Mouse (Mus musculus): Measurements from ENCODE around the gene Ppig.

Ppig gene

DNA sequence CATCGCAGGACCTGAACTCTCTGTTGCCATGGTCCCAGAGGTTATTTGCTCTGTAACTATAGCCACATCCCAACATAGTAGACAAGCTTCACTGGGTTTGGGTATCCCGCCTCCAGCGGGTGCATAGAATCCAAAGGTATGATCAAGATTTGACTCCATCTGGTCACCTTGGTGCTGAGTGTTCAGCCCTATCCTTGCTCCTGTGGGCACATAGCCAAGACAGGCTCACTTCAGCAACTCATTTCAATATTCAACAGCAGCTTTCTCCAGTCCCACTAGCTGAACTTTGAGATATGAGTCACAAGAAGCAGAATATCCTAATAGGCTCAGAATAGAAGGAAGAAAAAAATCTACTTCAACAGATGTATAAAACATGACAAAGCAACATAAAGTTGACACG lies 41.0 kb downstream of the Ppig start:
- in situ Hi-C loops (cut with MboI, MseI) = no loop called here

DNA sequence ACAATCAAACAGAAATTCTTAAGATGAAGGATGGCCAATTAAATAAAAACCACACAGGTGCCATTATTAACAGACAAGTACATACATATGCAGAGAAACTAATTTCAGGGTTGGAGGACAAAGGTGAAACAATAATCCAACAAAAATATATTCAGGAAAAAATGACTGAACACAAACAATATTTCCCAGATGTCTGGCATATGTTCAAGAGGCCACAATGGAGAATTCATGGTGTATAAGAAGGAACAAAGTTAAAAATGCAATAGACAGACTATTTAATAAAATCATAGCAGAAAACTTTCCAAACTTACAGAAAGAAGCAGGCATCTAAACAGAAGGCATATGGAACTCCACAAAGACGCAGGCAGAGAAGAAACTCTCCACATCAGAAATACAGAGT lies 42.4 kb downstream of the Ppig start:
- in situ Hi-C loops (cut with MboI, MseI) = no loop called here

DNA sequence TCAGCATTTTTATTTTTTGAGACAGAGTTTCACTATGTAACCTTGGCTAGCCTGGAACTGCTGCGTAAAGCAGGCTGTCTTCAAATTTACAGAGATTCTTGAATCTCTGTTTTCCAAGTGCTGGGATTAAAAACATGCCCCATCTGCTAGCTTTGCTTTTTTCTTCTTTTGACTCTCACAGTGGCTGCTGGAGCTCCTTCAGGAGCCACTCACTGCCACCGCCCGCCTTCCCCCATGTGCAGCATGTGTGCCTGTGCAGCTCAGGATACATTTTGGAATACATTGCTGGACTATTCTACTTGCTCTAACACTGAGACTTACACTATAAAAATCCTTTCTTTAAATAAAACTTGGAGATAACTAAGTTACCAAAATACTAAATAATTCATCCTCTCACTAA lies 51.0 kb downstream of the Ppig start:
- in situ Hi-C loops (cut with MboI, MseI) = no loop called here

DNA sequence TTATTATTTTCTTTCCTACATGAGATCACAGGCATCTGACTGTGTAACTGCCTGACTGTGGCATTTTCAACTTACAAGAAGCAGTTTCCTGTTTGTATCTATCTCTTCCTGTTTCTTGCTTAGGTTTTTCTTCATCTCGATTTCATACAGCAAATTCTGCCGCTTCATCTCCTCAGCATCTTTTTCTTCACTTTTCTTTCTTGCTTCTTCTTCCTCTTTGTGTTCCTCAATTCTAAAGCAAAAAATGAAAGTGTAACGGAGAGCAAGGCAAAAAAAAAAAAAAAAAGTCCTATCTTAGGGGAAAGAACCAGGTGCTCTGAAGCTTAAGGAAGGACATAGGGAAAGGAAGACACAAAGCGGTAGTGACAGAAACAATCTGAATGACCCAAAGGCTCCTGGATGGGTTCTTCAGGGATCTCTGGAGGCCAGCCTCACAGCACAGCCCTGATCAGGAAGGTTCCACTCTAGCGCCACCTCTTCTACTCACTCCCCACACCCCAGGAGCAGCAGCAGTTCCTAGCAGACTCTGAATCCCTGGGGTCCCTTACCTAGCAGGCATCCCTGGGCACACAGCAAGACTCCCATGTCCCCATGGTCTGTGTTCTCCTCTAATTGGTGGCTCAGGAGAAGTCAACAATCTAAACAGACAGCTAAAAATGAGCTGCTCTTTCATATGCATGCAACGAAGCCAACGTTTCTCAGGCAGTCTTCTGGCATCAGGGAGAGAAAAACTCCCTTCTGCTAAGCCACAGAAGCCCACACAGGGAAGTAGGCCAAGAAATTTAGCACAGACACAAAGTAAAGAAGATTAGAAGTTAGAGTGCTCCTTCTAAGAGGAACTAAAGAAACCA lies 55.9 kb downstream of the Ppig start:
- in situ Hi-C loops (cut with MboI, MseI) = no loop called here

GRCm38 (mm10) chr2:69778836-69779177 lies 56.5 kb downstream of the Ppig start:
- in situ Hi-C loops (cut with MboI, MseI) = no loop called here

- in situ Hi-C loops (cut with MboI, MseI) = no loop called here
Observed at GRCm38 (mm10) chr2:69788974-69789373, 66.6 kb downstream of the Ppig start.

GRCm38 (mm10) chr2:69789429-69790069 lies 67.2 kb downstream of the Ppig start, which contains the start of the genes Ccdc173 and Phospho2:
TSS of gene Ccdc173 (minus strand) at chr2:69789575.
TSS of gene Phospho2 (plus strand) at chr2:69789623.
- in situ Hi-C loops (cut with MboI, MseI) = loop anchor here (5.0 kb wide), 1 partner anchor 67 kb away; the partner anchor contains the start of gene Ppig

DNA sequence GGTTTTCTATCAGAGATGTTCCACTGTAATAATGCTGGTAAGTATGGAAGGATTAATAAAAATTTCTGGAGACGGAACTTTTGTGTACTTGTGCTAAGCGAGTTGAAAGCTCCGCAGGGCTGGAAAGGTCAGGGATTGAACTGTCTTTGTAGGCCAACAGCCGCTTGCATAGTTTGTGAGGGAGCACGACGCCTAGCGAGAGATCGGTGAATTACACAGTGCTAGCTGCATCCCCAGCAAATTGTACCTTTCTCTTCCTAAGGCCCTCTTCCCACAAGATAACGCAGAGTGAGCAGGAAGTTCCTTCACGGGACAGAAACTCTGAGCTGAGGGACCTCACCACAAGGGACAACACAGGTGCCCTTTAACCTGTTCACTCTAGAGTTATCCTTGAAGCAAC lies 67.9 kb downstream of the Ppig start:
- in situ Hi-C loops (cut with MboI, MseI) = loop anchor here (5.0 kb wide), 1 partner anchor 68 kb away; the partner anchor contains the start of gene Ppig

DNA sequence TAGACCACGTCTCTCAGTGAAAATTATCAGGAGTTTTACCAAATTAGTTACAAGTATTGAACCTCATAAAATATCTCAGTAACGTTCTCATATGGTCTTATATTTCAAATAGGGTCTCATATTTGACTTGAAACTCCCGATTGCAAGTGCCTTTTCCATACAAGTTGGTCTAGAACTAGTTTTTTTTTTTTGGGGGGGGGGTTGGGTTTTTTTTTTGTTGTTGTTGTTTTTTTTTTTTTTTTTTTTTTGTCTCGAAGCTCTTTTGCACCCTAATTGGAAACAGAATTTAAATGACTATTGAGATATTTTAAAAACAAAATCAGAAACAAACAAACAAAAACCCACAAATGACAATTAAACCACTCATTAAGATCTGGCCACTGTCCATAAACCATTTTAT lies 68.4 kb downstream of the Ppig start:
- in situ Hi-C loops (cut with MboI, MseI) = loop anchor here (5.0 kb wide), 1 partner anchor 68 kb away; the partner anchor contains the start of gene Ppig

DNA sequence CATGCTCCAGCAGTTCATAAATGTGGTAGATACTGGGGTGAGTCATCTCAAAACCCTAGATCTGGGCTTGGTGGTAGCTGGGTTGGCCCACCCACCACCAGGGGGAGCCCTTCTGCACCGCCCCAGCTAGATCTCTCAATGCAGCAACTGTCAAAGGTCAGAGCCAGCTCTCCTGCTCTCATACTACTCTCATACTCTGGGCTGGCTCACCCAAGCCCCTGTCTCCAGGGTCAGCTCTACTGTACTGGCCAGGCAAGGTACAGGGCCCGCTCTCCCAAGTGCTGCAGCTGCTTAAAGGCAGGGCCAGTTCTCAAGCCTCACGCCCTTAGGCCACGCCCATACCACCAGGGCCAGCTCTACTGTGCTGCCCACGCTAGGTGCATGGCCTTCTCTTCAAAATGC lies 80.6 kb downstream of the Ppig start:
- in situ Hi-C loops (cut with MboI, MseI) = no loop called here
